Mouse (Mus musculus): ENCODE data around the gene Olfr361. TPM values are rescaled to one million over a fixed set of nuclear protein-coding genes. Genes with fewer than 3 reads are reported as not detected.
"Not testable (repeated sequence)": the region's sequence is repeated elsewhere in the genome, so short reads cannot be mapped to it uniquely, and the experiment has no call there.

The Olfr361 gene
- total RNA-seq (2017): not detected in 3 replicates

DNA sequence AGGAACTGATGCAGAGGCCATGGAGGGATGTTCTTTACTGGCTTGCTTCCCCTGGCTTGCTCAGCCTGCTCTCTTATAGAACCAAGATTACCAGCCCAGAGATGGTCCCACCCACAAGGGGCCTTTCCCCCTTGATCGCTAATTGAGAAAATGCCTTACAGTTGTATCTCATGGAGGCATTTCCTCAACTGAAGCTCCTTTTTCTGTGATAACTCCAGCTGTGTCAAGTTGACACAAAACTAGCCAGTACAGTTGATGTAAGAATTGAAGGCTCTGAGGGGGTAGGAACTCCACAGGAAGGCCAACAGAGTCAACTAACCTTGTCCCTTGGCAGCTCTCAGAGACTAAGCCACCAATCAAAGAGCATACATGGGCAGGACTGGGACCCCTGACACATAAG is at the start of gene Olfr361:
Gene Olfr361, minus strand, starts transcription at position 101 of the 400 bp plus-strand sequence.
- not testable (repeated sequence) for ATAC-seq (replicated peaks; ENCODE audit: insufficient number of reproducible peaks, low FRiP score, low TSS enrichment, poor library complexity, severe bottlenecking)

DNA sequence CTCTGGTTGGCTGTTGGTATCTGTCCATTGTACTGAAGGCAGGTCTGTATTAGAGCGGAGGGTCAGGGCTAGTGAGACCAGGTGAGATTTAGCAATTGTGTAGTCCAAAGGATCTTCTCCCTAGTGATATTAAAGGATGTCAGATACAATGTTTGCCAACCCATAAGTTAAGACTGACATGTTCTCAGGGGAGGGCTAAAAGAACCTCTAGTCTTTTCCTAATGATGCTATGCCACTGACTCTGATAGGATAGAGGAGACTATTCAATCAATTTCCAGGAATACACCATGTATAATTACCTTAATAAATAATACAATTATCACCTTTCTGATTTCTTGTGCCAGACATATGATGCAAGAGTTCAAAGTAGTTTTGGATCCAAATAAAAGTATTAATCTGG is 28.7 kb upstream of the Olfr361 start, which contains the start of gene Olfr362:
Gene Olfr362, minus strand, starts transcription at position 101 of the 400 bp plus-strand sequence.
- ATAC-seq (replicated peaks; ENCODE audit: insufficient number of reproducible peaks, low FRiP score, low TSS enrichment, poor library complexity, severe bottlenecking): no peak

DNA sequence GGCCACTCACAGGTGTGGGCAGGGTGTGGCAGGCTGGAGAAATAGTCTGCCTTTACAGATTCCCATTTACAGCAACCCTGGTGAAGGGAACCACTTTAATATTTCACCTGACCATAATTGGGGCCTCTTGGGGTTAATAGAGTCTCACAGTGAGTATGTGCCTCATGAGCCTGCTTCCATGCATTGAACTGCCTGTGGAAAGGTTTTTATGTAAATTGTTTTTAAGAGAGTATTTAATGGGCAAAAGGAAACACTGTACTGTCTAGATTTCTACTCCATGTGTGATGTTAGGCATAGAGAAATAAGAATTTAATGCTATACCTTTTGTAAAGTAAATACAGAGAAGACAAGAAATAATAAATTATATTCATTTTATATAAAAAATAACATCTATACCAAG is 23.6 kb downstream of the Olfr361 start, which contains the start of gene Olfr360:
Gene Olfr360, plus strand, starts transcription at position 301 of the 400 bp plus-strand sequence.
- ATAC-seq (replicated peaks; ENCODE audit: insufficient number of reproducible peaks, low FRiP score, low TSS enrichment, poor library complexity, severe bottlenecking): no peak

Other genes starting within 250 kb of the Olfr361 start
- not detected in 3 replicates for gene Olfr350, start 243.0 kb downstream of the Olfr361 start, total RNA-seq (2017)
- gene Olfr351, start 226.6 kb downstream of the Olfr361 start, total RNA-seq (2017): not detected in 3 replicates
- not detected in 3 replicates for gene Olfr352, start 220.8 kb downstream of the Olfr361 start, total RNA-seq (2017)
- not detected in 3 replicates for gene Olfr353, start 196.4 kb downstream of the Olfr361 start, total RNA-seq (2017)
- not detected in 3 replicates for gene Olfr354, start 183.6 kb downstream of the Olfr361 start, total RNA-seq (2017)
- not detected in 3 replicates for gene Olfr355, start 160.4 kb downstream of the Olfr361 start, total RNA-seq (2017)
- not detected in 3 replicates for gene Olfr356, start 152.2 kb downstream of the Olfr361 start, total RNA-seq (2017)
- not detected in 3 replicates for gene Olfr357, start 95.5 kb downstream of the Olfr361 start, total RNA-seq (2017)
- gene Olfr358, start 80.0 kb downstream of the Olfr361 start, total RNA-seq (2017): not detected in 3 replicates
- not detected in 3 replicates for gene Olfr360, start 23.5 kb downstream of the Olfr361 start, total RNA-seq (2017)
- not detected in 3 replicates for gene Olfr362, start 28.6 kb upstream of the Olfr361 start, total RNA-seq (2017)
- gene Olfr364-ps1, start 50.0 kb upstream of the Olfr361 start, total RNA-seq (2017): not detected in 3 replicates
- gene Olfr365, start 98.9 kb upstream of the Olfr361 start, total RNA-seq (2017): not detected in 3 replicates
- not detected in 3 replicates for gene Olfr366, start 122.3 kb upstream of the Olfr361 start, total RNA-seq (2017)
- not detected in 3 replicates for gene Olfr368, start 237.2 kb upstream of the Olfr361 start, total RNA-seq (2017)